Mouse (Mus musculus) heart, embryonic 10.5 days (tissue): ENCODE measurements around the gene Pipox. TPM values are rescaled to one million over a fixed set of nuclear protein-coding genes. Genes with fewer than 3 reads are reported as not detected.

ENCODE experiments used
- DNase-seq: peaks from one replicate; pipeline ENCODE4 v3.0.0-alpha.2; 2017; ENCODE audit warnings: low spot score
- H3K27ac ChIP-seq: fragments of 300-500 bp; sonication (generic); 2 replicates; pipeline ENCODE4 v1.5.1; 2016; ENCODE audit warnings: mild to moderate bottlenecking
- H3K27me3 ChIP-seq: fragments of 300-500 bp; sonication (generic); 2 replicates; pipeline ENCODE4 v1.6.1; 2016; ENCODE audit warnings: mild to moderate bottlenecking; ENCODE audit not compliant: poor library complexity, insufficient read depth, severe bottlenecking
- H3K36me3 ChIP-seq: fragments of 300-500 bp; sonication (generic); 2 replicates; pipeline ENCODE4 v1.6.1; 2016; ENCODE audit warnings: mild to moderate bottlenecking, moderate library complexity
- H3K4me1 ChIP-seq: fragments of 300-500 bp; sonication (generic); 2 replicates; pipeline ENCODE4 v1.6.1; 2016; ENCODE audit warnings: mild to moderate bottlenecking
- H3K4me3 ChIP-seq: fragments of 300-500 bp; sonication (generic); 2 replicates; pipeline ENCODE4 v1.5.1; 2016; ENCODE audit warnings: mild to moderate bottlenecking, moderate library complexity
- H3K9me3 ChIP-seq: fragments of 300-500 bp; sonication (generic); 2 replicates; pipeline ENCODE4 v1.6.1; 2016; ENCODE audit warnings: mild to moderate bottlenecking, moderate library complexity
- WGBS: fragments of 180-500 bp; shearing (Covaris S2); methylation state at CpG from one replicate; pipeline ENCODE4 v1.1.7; 2016; 5-methylcytosine and 5-hydroxymethylcytosine counted together
- polyA plus RNA-seq: library from polyadenylated mRNA; unstranded; fragments of >200 nt; fragmentation: Nextera tagmentation; extraction: Ambion mirVana; gene quantifications from 2 replicates; pipeline ENCODE4 v1.2.1, GENCODE M21; 2016

Gene Pipox
- polyA plus RNA-seq, 1 experiment from 2014 or later: 3.0 TPM

- Histone ChIP-seq H3K4me1 (peaks cover 41% of the 10 kb centered on the region), H3K9me3 (no peaks in the 10 kb centered on the region), H3K27ac (peak overlapping the region; percentile 81), H3K4me3 (peak overlapping the region; percentile 6; the same call in 1 of the 2 replicates), H3K36me3 (no peaks in the 10 kb centered on the region), H3K27me3 (no peaks in the 10 kb centered on the region)
- WGBS: 44% methylated on average over 17 of the region's 17 CpGs
- peak; percentile 84 for DNase-seq
Observed at GRCm38 (mm10) chr11:77887373-77887960, 6.4 kb downstream of the Pipox start.

GRCm38 (mm10) chr11:77885246-77885575, 8.7 kb downstream of the Pipox start:
- no peaks in the 10 kb centered on the region for H3K9me3 ChIP-seq
- peak overlapping the region; percentile 25; the same call in 1 of the 2 replicates for H3K4me3 ChIP-seq
- H3K27me3 ChIP-seq: 0 out of 2 replicates have a peak, but pooled peaks cover 4% of the 10 kb centered on the region
- H3K27ac ChIP-seq: peak overlapping the region; percentile 81
- WGBS: 32% methylated on average over 8 of the region's 8 CpGs
- H3K36me3 ChIP-seq: no peaks in the 10 kb centered on the region
- H3K4me1 ChIP-seq: peaks cover 41% of the 10 kb centered on the region
- DNase-seq: no peak

GRCm38 (mm10) chr11:77884524-77885245, 9.2 kb downstream of the Pipox start:
- Histone ChIP-seq H3K9me3 (no peaks in the 10 kb centered on the region), H3K27ac (peak overlapping the region; percentile 81), H3K4me1 (peaks cover 41% of the 10 kb centered on the region), H3K36me3 (no peaks in the 10 kb centered on the region), H3K4me3 (peak overlapping the region; percentile 25), H3K27me3 (0 out of 2 replicates have a peak, but pooled peaks cover 4% of the 10 kb centered on the region)
- WGBS: 35% methylated on average over 10 of the region's 10 CpGs
- peak; percentile 86 for DNase-seq

- Histone ChIP-seq H3K36me3 (no peaks in the 10 kb centered on the region), H3K27ac (peak overlapping the region; percentile 83), H3K9me3 (no peaks in the 10 kb centered on the region), H3K4me3 (peak overlapping the region; percentile 23), H3K4me1 (peaks cover 44% of the 10 kb centered on the region), H3K27me3 (no peaks in the 10 kb centered on the region)
- DNase-seq: no peak
- 39% methylated on average over 11 of the region's 11 CpGs for WGBS
Observed at GRCm38 (mm10) chr11:77876760-77877148, 17.1 kb downstream of the Pipox start.

GRCm38 (mm10) chr11:77875847-77876759, 17.8 kb downstream of the Pipox start:
- Histone ChIP-seq H3K36me3 (no peaks in the 10 kb centered on the region), H3K27me3 (no peaks in the 10 kb centered on the region), H3K4me3 (peak overlapping the region; percentile 23), H3K9me3 (no peaks in the 10 kb centered on the region), H3K4me1 (peaks cover 49% of the 10 kb centered on the region), H3K27ac (peak overlapping the region; percentile 83)
- DNase-seq: peak; percentile 94
- WGBS: 37% methylated on average over 26 of the region's 26 CpGs

- Histone ChIP-seq H3K9me3 (no peaks in the 10 kb centered on the region), H3K27ac (peak overlapping the region; percentile 83; the same call in 1 of the 2 replicates), H3K4me3 (no peak overlapping the region), H3K4me1 (peaks cover 53% of the 10 kb centered on the region), H3K27me3 (no peaks in the 10 kb centered on the region), H3K36me3 (no peaks in the 10 kb centered on the region)
- no peak for DNase-seq
- WGBS: 56% methylated on average over 5 of the region's 5 CpGs
Observed at GRCm38 (mm10) chr11:77875269-77875668, 18.6 kb downstream of the Pipox start.

GRCm38 (mm10) chr11:77874685-77875231, 19.1 kb downstream of the Pipox start:
- 52% methylated on average over 6 of the region's 6 CpGs for WGBS
- no peak for DNase-seq
- Histone ChIP-seq H3K4me1 (peaks cover 53% of the 10 kb centered on the region), H3K27me3 (no peaks in the 10 kb centered on the region), H3K4me3 (no peak overlapping the region), H3K9me3 (no peaks in the 10 kb centered on the region), H3K27ac (peak overlapping the region; percentile 83; the same call in 1 of the 2 replicates), H3K36me3 (no peaks in the 10 kb centered on the region)

GRCm38 (mm10) chr11:77873116-77873515, 20.8 kb downstream of the Pipox start:
- H3K27me3 ChIP-seq: no peaks in the 10 kb centered on the region
- H3K9me3 ChIP-seq: no peaks in the 10 kb centered on the region
- 49% methylated on average over 3 of the region's 3 CpGs for WGBS
- no peak overlapping the region for H3K27ac ChIP-seq
- H3K36me3 ChIP-seq: 0 out of 2 replicates have a peak, but pooled peaks cover 3% of the 10 kb centered on the region
- H3K4me3 ChIP-seq: 0 out of 2 replicates have a peak overlapping the region, but pooled peaks have one; percentile 44
- no peak for DNase-seq
- H3K4me1 ChIP-seq: peaks cover 59% of the 10 kb centered on the region

GRCm38 (mm10) chr11:77872685-77873084, 21.2 kb downstream of the Pipox start:
- Histone ChIP-seq H3K27me3 (no peaks in the 10 kb centered on the region), H3K9me3 (no peaks in the 10 kb centered on the region), H3K36me3 (0 out of 2 replicates have a peak, but pooled peaks cover 3% of the 10 kb centered on the region), H3K4me1 (peaks cover 62% of the 10 kb centered on the region), H3K27ac (peak overlapping the region; percentile 39), H3K4me3 (peak overlapping the region; percentile 44)
- 2% methylated on average over 7 of the region's 7 CpGs for WGBS
- DNase-seq: no peak

GRCm38 (mm10) chr11:77872236-77872635, 21.7 kb downstream of the Pipox start:
- DNase-seq: no peak
- Histone ChIP-seq H3K36me3 (peaks cover 6% of the 10 kb centered on the region; the same call in 1 of the 2 replicates), H3K4me1 (peaks cover 63% of the 10 kb centered on the region), H3K4me3 (peak overlapping the region; percentile 44), H3K27me3 (no peaks in the 10 kb centered on the region), H3K27ac (peak overlapping the region; percentile 39), H3K9me3 (no peaks in the 10 kb centered on the region)
- WGBS: under 1% methylated on average over 11 of the region's 11 CpGs

- H3K27ac ChIP-seq: no peak overlapping the region; the same call in 1 of the 2 replicates
- H3K4me3 ChIP-seq: no peak overlapping the region
- 30% methylated on average over 4 of the region's 4 CpGs for WGBS
- H3K36me3 ChIP-seq: peaks cover 14% of the 10 kb centered on the region
- DNase-seq: no peak
- peaks cover 63% of the 10 kb centered on the region for H3K4me1 ChIP-seq
- 0 out of 2 replicates have a peak, but pooled peaks cover 2% of the 10 kb centered on the region for H3K27me3 ChIP-seq
- no peaks in the 10 kb centered on the region for H3K9me3 ChIP-seq
Observed at GRCm38 (mm10) chr11:77871436-77871835, 22.5 kb downstream of the Pipox start.

- Histone ChIP-seq H3K4me1 (peaks cover 45% of the 10 kb centered on the region), H3K27ac (peak overlapping the region; percentile 52; the same call in 1 of the 2 replicates), H3K27me3 (peaks cover 10% of the 10 kb centered on the region), H3K9me3 (no peaks in the 10 kb centered on the region), H3K4me3 (no peak overlapping the region), H3K36me3 (peaks cover 45% of the 10 kb centered on the region)
- WGBS: 23% methylated on average over 12 of the region's 12 CpGs
- no peak for DNase-seq
Observed at GRCm38 (mm10) chr11:77867419-77868083, 26.3 kb downstream of the Pipox start.
